Mouse (Mus musculus): ENCODE data around the gene Pcdh8.

The Pcdh8 gene

DNA sequence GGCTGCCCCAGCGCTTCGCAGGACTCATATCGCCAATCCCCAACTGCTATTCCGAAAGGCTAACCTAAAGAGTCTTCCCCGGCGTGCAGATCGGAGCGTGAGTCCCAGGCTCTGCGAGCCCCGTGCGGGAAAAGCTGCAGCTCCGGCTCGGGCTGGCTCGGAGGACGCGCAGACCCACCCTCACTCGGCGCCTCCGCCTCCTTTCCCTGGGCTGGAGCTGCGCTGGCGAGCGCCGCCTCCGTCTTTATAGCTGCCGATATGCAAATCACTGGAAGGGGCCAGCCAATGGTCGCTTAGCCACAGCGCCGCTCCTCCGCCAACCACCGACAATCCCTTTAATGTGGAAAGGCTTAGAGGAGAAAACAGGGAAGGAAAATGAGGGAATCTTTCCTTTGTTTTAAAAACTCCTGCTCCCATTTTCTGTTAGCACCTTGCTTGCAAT lies at the start of gene Pcdh8:
TSS of gene Pcdh8 (minus strand) at position 219 of the 442 bp plus-strand sequence.
- DNase-seq (ENCODE audit: low read depth, low spot score), result peak; percentile 34

DNA sequence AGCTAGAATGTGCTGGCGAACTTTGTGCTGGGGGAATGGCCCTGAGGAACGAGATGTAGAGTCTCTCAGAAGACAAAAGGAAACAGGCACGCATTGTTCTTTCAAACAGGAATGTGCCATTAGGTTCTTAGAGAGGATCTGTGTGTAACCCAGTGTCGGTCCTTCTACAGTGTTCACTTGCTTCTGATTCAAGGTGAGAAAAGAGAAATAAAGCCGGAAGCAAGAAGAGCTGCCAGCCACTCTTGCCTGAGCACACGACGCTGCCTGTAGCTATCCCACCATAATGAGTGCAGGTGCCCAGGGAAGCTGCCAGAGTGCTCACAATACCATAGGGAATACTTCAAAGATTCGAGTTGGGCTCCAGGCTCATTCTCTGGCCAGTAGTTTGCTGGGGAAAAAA lies 43.6 kb upstream of the Pcdh8 start:
- DNase-seq (ENCODE audit: low read depth, low spot score), result no peak

DNA sequence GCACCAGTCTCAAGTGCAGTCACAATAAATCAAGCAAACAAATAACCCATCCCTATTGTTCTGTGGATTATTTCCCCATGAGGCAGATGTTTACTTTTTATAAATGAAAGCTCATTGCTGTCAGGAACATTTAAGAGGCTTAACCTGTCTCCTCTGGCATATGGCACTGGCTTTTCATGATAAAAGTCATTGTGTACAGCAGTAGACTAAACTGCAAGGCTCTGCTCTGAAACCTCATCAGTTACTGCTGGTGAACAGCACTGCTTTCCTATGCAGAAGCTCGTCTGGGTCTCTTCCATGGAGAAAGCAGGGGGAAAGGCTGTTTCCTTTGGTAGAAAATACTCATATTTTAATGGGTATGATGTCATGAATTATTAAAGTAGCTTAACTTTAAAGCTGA lies 43.0 kb upstream of the Pcdh8 start:
- DNase-seq (ENCODE audit: low read depth, low spot score), result no peak

DNA sequence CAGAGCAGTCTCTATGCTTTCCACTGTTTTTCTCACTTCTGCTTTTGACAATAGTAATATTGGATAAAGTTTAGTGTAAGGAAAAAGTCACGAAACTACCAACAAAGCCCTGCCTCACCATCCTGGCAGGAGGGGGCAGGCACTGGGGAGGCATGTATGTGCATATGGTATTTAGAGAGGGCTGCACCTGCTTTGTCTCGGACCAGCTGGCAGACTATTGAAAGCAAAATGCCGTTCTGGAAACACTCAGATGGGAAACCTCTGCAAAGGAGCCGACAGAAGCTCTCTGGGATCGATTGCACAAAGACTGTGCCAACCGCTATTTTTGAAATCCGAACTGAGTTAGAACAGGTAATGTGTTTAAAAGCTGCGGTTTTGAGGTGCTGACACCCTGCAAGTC lies 22.1 kb upstream of the Pcdh8 start:
- no peak for DNase-seq (ENCODE audit: low read depth, low spot score)

DNA sequence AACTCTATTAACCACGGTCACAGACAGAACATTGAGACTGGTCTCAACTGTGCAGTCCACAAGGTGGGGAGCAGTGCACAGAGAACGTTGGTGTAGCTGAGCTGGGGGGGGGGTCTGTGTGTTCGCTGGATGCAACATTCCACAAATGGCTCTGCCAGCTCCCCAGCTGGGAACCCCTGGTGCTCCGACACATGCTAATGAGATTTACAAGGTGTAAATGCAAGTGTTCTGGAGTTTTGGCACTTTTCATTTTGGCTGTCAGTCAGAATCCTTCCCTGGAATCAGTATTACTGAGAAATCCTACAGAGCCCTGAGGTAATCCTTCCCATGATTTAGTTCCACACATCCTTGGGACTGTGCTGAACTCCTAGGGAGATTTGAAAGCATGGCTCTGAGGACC lies 18.4 kb upstream of the Pcdh8 start:
- no peak for DNase-seq (ENCODE audit: low read depth, low spot score)

DNA sequence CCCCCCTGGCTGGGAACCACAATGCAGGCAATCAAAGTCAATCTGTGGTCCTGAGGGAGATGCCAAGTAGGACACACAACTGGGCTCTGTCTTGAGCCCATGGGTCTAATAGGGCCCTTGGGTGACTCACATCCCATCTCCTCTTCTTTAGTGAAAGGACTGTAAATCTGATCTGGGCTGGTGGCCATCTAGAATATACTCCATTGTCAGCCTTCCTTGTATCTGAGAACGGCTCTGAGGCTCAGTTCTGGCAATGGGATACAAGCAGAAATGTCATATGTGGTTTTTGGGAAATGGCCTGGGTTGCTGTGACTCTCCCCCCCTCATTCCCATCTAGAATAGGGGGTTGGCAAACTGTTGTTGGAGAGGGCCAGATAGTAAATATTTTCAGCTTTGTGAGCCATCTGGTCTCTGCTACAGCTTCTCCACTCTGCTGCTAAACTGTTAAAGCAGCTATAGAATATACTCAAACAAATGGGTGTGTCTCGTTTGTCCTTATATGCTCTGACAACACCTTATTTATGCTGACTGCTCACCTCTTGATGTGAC lies 17.6 kb upstream of the Pcdh8 start:
- no peak for DNase-seq (ENCODE audit: low read depth, low spot score)

DNA sequence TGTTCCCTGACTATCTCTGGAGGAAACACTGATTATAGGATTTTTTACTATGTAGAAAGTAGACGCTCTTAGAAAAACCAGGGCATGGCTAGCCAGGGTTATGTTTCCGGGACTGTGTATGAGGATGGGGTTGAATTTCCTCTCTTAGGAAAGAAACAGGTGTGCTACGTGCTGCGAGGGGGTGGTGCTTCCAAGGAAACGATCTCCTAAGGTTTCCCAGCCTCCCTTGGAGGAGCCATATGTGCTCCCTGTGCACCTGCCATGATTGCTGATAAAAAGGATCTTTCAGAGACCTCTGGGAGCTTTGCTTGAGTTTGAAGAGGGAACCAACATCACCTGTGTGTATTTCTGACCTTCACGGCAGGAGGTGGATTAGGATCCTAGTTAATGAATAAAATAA lies 16.8 kb upstream of the Pcdh8 start:
- no peak for DNase-seq (ENCODE audit: low read depth, low spot score)

DNA sequence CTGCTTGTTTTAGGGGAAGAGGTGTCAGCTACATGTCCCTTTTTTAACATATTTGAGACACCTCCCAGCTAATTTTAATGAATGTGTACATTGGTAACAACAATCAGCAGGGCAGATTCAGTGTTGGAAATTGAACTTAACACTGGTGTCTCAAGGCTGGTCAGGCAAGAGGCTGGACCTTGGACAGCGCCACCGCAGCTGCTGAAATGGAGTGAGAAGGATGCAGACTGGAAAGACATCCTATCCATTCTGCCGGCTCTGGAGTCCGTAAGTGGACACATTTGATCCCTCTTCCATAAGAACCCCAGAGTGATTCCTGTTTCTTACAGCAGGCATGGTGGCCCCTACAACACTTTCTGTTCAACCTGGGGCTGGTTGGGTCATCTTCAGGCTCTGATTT lies 14.3 kb upstream of the Pcdh8 start:
- no peak for DNase-seq (ENCODE audit: low read depth, low spot score)

DNA sequence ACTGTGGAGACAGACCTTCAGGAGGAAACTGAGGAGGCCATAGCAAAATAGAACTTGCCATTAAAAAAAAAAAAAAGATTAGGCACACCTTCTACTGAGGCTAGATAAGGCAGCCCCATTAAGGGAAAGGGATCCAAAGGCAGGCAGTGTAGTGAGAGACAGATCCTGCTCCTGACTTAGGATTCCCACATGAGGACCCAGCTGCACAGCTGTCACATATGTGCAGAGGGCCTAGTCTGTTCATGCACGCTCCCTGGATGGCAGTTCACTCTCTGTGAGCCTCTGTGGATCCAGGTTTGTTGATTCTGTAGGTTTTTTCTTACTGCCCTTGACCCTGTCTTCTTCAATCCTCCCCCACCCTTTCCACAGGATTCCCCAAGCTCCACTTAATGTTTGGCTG lies 9.8 kb upstream of the Pcdh8 start:
- DNase-seq (ENCODE audit: low read depth, low spot score), result no peak

DNA sequence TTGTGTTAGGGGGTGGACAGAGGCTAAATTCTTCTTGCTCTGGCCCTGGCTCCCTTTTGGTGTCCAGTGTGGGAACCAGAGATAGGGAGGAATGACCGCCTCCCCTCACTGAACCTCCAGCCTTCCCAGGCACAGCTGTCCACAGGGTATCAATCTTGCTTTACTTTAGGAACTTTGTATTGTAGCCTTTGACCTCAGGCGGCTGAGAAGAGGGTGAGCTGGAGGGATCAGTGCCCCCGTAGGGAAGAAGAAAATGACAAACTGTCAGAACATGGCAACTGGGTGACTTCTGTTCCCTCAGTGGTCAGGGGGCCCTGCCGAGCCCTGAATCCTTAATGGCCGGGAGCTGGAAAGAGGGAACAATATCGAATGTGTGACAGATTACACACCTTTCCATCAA lies 9.2 kb upstream of the Pcdh8 start:
- no peak for DNase-seq (ENCODE audit: low read depth, low spot score)

DNA sequence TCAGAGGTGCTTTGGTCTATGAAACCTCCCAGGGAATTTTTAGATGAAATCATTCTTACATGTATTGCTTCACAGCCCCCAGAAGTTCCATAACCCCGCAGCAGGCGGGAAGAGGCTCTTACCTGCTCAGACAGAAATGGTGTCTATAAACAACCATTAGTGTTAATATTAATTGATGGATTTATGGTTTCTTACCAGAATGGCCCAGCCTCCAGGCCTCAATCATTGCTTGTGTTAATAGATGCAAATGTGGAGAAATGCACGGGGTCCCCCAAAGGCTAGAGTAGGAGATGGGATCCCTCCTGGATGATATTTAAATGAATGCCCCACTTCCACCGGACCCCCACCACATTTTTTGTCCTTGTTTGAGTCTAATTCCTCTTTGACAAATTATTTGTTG lies 8.7 kb upstream of the Pcdh8 start:
- no peak for DNase-seq (ENCODE audit: low read depth, low spot score)

DNA sequence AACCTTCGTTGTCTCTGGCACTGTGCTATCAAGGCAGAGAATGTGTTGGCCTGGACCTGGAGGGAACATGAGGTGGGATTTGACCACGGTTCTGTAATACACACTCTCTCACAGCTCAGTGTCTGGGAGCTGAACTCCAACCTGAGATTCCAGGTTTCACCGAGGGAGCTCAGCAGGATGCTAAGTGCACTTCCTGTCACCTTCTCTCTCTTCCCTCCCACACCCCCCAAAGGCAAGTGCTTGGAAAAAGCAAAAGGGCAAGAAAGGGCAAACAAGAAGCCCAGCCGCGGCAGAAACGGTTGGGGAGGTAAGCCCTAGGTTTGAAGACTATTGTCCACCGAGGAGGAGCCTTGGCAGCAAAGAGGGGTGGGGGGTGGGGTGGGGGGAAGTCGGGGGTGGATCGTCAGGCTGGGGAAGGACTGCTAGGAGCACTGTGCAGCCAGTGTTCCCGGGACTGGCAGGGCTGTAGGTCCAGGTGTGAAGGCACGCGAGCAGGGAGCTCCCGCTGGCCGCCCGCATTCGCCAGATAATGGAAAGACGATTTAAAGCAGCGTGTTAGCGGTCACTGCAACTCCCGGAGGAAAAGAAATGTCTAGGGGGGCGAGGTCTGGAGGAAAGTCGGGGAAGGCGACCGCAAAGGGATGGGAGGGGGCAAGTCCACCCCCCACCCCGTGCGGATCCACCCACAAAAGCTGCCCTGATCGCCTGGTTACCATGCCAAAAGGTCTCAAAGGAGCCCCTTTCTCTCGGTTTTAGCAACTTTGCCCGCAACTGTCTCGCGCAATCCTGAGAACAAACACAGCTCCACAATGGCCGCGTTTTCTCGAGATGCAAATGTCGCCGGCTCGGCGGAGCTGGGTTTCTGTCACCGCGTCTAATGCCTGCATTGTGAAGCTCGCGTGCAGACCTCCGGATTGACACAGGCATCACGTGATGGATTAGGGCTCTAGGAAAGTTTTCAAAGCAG lies 2.6 kb upstream of the Pcdh8 start:
- no peak for DNase-seq (ENCODE audit: low read depth, low spot score)

DNA sequence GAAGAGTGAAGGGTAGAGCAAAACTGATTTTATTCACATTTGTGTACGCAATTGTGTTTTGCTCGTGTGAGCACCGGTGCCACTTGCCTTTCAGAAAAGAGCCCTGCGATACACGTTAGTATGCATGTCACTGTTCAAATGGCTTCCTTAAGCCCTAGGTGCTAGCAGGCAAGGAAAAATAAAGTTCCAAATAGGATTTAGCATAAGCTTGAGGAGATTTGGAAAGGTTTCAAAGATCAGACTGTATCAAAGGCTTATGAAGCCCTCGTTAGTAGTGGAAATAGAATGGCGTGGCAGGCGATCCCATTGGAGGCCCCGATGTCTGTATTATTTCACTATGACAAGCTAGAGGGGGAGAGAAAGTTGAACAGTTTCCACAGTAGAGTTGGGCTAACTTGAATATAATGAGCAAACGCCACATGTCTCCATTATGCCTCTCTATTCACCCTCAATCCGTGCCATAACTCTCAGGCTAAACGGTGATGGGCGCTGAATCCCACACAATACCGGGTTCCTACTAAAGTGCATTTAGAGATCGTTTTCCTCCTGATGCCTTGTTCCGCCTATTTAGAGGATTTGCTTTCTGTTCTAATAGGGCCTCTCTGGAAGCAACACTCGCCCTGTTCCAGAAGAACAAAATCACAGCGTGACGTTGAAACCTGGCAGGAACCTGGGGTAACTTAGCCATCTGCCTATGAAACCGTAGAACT lies 845 bp upstream of the Pcdh8 start:
- DNase-seq (ENCODE audit: low read depth, low spot score), result no peak

DNA sequence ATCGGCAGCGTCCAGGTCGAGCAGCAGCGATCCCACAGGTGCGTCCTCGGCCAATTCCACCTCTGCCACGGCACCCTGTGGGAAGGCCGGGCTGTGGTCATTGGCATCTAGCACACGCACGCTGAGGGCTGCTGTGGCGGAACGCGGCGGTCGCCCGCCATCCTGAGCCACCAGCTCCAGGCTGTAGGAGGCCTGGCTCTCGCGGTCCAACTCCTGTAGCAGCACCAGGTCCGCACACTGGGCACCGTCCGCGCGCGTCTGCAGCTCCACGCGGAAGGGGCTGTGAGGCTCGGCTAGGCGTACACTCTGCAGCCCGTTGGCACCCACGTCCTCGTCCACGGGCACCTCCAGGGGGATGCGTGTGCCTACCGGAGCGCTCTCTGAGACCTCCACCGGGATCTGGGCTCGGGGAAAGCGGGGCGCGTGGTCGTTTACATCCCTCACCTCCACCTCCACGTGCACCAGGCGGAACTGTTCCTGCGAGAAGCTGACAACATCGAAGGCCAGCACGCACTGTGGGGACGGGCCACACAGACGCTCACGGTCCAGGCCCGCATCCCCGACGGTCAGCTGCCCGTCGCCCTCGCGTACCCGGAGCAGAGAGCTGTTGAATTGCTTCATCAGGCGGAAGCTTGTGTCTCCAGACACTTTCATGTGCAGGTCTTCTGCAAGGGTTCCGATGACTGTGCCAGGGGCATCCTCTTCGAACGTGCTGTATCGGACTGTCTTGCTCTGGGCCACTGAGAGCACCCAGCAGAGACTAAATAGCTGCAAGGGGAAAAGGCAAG lies 612 bp downstream of the Pcdh8 start:
- DNase-seq (ENCODE audit: low read depth, low spot score), result no peak

DNA sequence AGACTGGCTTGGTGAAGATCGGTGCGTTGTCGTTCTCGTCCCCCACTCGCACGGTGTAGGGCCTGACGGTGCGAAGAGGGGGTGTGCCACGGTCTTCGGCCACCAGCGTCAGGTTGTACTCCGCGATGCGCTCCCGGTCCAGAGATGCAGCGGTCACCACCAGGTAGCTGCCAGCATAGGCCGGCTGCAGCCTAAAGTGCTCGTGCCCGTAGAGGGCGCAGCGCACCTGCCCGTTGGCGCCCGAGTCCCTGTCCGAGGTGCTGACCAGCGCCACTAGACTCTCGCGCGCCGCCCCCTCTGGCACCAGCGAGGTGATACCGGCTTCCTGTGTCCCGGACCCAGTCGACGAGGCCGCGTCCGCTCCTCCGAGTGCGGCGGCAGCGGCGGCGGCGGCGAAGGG lies 1.5 kb downstream of the Pcdh8 start:
- DNase-seq (ENCODE audit: low read depth, low spot score), result no peak

DNA sequence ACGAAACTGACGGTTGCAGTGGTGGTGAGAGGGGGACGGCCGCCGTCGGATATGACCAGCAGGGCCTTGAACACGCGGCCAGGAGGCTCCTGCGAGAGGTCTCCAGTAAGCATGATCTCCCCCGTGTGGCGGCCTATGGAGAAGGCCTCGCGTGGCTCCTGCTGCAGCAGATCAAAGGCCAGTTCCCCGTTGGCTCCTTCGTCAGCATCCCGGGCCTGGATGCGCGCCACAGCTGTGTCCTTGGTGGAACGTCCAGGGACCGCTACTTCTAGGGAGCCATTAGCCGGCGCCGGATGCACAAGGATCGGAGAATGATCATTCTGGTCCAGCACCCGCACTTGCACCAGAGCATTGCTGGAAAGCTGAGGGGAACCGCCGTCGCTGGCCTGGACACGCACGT lies 2.1 kb downstream of the Pcdh8 start:
- DNase-seq (ENCODE audit: low read depth, low spot score), result no peak

DNA sequence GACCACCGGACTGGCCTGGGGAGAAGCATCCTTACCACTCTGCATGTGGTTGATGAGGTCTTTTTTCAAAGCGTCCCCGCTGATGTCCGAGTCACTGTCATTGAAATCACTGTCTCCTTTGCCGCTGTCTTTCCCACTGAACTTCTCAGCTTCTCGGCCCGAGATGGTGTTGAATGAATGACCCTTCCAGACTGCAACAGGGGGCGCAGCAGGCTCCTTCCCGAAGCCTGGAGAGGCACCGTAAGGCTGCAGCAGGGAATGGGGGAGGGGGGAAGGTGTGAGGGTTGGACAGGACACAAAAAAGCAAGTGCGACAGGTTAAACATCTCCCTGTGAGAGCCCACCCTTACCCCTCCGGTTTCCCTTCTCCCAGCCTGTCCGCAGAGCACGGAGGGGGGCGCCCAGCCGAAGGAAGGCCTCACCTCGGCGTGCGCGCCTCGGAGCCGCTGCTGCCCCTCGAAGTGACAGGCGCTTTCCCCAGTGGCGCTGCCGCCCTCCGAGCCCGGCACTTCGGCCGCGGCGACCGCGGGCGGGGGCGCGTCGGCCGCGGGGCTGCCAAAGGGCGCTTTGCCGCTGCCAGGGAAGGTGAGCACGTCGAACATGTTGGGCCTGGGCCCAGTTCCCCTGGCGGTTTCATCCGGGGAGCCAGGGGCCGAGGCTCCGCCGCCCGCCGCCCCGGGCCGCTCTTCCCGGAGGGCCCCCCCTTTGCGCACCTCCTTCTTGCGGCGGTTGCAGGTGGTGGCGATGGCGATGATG lies 2.9 kb downstream of the Pcdh8 start:
- DNase-seq (ENCODE audit: low read depth, low spot score), result no peak

DNA sequence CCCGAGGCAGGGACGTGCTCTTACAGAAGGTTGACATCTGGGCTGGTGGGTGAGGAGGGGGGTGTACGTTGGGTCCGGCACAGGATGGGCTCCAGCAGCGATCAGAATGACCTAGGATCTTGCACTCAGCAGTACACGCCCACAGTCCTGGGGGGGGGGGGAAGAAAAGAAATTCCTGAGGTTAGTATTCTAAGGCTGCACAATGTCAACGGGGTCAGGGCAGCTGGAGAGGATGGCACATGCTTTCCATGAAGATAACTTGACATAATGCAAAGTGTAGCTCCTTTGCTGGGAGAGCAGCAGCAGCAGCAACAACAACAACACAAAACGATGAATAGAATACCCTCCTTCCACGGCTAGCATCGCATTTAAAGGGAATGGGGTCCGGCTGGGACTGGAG lies 3.5 kb downstream of the Pcdh8 start:
- DNase-seq (ENCODE audit: low read depth, low spot score), result no peak

DNA sequence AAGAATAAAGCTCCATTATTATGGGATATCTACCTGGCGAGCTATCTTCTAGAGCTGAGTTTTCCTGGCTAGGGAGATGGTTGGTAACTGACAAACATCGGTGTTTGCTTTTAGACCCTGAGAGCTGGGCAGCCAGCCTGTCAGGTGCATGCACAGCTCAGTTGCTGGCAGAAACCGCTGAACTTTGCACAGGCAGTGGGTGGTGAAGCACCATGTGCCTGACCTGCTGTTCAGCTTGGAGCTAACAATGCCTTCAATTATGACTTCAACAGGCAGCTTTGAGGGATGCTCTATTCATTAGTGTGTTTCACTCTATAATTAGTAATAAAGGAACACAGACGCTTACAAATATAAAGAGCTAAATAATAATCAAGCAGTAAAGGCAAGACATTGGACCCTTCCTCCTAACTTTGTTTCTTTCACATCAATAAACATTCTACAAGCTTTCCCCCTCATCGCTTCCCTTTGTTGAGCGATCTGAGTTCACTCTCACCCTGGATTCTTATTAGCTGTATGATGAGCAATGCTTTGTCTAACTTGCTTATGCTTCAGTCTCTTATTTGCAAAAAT lies 5.8 kb downstream of the Pcdh8 start:
- no peak for DNase-seq (ENCODE audit: low read depth, low spot score)

DNA sequence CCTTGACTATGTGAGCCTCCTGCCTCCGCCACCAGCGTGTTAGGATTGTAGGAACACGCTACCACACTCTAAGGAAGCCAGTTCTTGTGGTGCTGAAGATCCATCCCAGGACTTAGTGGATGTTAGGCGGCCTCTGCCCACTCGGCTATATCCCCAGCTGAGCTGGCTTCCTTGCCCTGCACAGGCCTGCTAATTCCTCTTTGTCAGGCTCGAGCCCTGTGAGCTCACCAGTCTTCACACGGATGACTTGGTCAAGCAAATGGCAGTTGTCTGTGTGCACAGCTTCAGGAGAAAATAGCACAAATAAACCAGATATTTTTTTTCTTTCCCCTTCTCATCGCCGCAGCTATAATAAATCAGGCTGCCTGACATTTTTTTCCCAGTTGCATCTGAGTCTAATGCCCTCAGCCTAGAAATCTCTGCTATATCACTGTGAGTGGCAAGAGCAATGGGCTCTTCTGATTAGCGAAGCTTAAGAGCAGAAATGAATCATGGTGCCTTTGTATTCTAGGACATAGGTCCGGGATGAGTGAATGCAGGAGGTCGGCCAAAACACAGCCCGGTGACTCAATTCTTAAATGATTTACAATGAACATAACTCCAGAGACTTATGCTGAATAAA lies 16.4 kb downstream of the Pcdh8 start:
- DNase-seq (ENCODE audit: low read depth, low spot score), result no peak

Data from retina, adult 2 months (tissue).